Mouse (Mus musculus): ENCODE results near the gene Mmachc. TPM values are rescaled to one million over a fixed set of nuclear protein-coding genes. Genes with fewer than 3 reads are reported as not detected.
A peak's percentile ranks its signal among the peaks of the same experiment; 100 is the strongest.
"Not testable (repeated sequence)": the region's sequence is repeated elsewhere in the genome, so short reads cannot be mapped to it uniquely, and the experiment has no call there.

The Mmachc gene
- polyA plus RNA-seq, 1 experiment = 30.3 TPM

- DNase-seq = no peak
- TF ChIP-seq CTCF (conservative IDR thresholded peaks at IDR 0.05; ENCODE audit: insufficient read depth, insufficient read length, low read depth, low read length) = no peak
- no peak for TF ChIP-seq POLR2A (IDR thresholded peaks at IDR 0.05; ENCODE audit: low read depth, low read length)
- Histone ChIP-seq H3K4me1 (ENCODE audit: control insufficient read depth, insufficient read depth, low read length) (no peaks in the 10 kb centered on the region), H3K27ac (ENCODE audit: insufficient read depth, low read depth, low read length) (no peak overlapping the region), H3K36me3 (ENCODE audit: control insufficient read depth, insufficient read depth, low read length) (no peaks in the 10 kb centered on the region), H3K27me3 (replicated peaks; ENCODE audit: control insufficient read depth, insufficient read depth, low read length) (no peaks in the 10 kb centered on the region), H3K4me3 (ENCODE audit: insufficient read depth, low read depth, low read length) (no peak overlapping the region)
- 67% methylated on average over 5 of the region's 5 CpGs for WGBS
Observed at GRCm38 (mm10) chr4:116679141-116679540, 29.1 kb downstream of the Mmachc start.

DNA sequence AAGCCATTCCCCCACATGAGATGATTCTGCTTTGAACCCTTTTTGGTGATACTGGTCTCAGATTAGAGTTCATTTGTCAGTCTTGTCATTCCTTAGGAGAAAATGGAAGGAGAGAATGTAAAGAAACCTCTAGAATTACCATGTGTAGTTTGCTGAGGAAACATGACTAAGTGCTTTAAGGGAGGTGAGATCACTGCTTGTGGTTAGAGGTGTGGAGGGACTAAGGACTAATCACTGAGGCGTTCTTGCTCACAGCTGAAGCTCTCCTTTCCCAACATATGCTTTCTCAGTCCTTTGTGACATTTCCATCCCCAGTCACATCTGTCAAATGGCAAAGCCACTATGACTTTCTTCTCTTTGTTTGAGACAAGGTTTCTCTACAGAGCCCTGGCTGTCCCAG lies 30.4 kb downstream of the Mmachc start:
- no peaks in the 10 kb centered on the region for H3K27me3 ChIP-seq (replicated peaks; ENCODE audit: control insufficient read depth, insufficient read depth, low read length)
- no peak overlapping the region for H3K4me3 ChIP-seq (ENCODE audit: insufficient read depth, low read depth, low read length)
- no peaks in the 10 kb centered on the region for H3K36me3 ChIP-seq (ENCODE audit: control insufficient read depth, insufficient read depth, low read length)
- TF ChIP-seq CTCF (conservative IDR thresholded peaks at IDR 0.05; ENCODE audit: insufficient read depth, insufficient read length, low read depth, low read length) (no peak), POLR2A (IDR thresholded peaks at IDR 0.05; ENCODE audit: low read depth, low read length) (no peak)
- H3K27ac ChIP-seq (ENCODE audit: insufficient read depth, low read depth, low read length) = no peak overlapping the region
- no peak for DNase-seq
- 86% methylated on average over 1 of the region's 1 CpGs for WGBS
- H3K4me1 ChIP-seq (ENCODE audit: control insufficient read depth, insufficient read depth, low read length) = no peaks in the 10 kb centered on the region

DNA sequence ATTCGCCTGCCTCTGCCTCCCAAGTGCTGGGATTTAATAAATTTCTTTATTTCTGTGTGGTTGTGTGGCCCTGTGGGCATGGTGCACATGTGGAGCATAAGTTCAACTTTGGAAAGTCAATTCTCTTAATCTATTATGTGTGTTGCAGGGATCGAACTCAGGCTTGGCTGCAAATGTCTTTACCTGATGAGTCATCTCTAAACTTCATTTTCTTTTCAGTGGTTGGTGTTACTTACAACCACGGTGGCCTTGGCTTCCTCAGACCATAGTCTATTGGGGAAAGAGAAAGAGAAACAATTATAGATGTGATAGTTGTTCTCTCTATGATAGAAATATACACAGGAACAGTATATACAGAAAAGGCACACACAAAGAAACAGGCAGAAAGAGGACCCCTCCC lies 32.2 kb downstream of the Mmachc start:
- 85% methylated on average over 3 of the region's 3 CpGs for WGBS
- Histone ChIP-seq H3K4me1 (ENCODE audit: control insufficient read depth, insufficient read depth, low read length) (no peaks in the 10 kb centered on the region), H3K4me3 (ENCODE audit: insufficient read depth, low read depth, low read length) (no peak overlapping the region), H3K27me3 (replicated peaks; ENCODE audit: control insufficient read depth, insufficient read depth, low read length) (no peaks in the 10 kb centered on the region), H3K27ac (ENCODE audit: insufficient read depth, low read depth, low read length) (no peak overlapping the region), H3K36me3 (ENCODE audit: control insufficient read depth, insufficient read depth, low read length) (no peaks in the 10 kb centered on the region)
- no peak for TF ChIP-seq CTCF (conservative IDR thresholded peaks at IDR 0.05; ENCODE audit: insufficient read depth, insufficient read length, low read depth, low read length)
- TF ChIP-seq POLR2A (IDR thresholded peaks at IDR 0.05; ENCODE audit: low read depth, low read length) = no peak
- no peak for DNase-seq

- not testable (repeated sequence) for H3K27ac ChIP-seq (ENCODE audit: insufficient read depth, low read depth, low read length); DNase-seq
Observed at GRCm38 (mm10) chr4:116674761-116675160, 33.4 kb downstream of the Mmachc start.

DNA sequence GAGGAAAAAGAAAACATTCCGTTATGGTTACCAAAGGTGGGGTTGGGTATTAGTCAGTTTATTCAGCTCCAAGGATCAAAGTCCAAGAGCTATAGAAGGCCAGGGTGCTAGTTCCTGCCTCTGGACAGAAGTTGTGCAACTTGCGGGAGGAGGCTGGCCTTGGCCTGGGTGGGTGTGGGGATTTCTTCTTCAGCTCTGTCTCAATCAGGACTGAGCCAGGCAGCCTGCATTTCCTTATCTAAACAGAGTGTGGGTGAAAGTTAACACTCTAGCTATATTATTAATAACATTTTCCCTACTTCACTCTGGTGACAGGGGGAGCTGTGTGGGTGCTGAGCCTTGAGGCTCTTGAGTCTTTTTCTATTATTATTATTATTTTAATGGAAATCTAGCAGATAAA lies 35.4 kb downstream of the Mmachc start:
- H3K4me3 ChIP-seq (ENCODE audit: insufficient read depth, low read depth, low read length) = no peak overlapping the region
- peak; percentile 54 for DNase-seq
- no peak for TF ChIP-seq CTCF (conservative IDR thresholded peaks at IDR 0.05; ENCODE audit: insufficient read depth, insufficient read length, low read depth, low read length)
- no peak for TF ChIP-seq POLR2A (IDR thresholded peaks at IDR 0.05; ENCODE audit: low read depth, low read length)

More at GRCm38 (mm10) chr4:116674761-116675160, 33.4 kb downstream of the Mmachc start:
- not testable (repeated sequence) for H3K36me3 ChIP-seq (ENCODE audit: control insufficient read depth, insufficient read depth, low read length); H3K27me3 ChIP-seq (replicated peaks; ENCODE audit: control insufficient read depth, insufficient read depth, low read length); H3K4me3 ChIP-seq (ENCODE audit: insufficient read depth, low read depth, low read length); H3K4me1 ChIP-seq (ENCODE audit: control insufficient read depth, insufficient read depth, low read length)
- 92% methylated on average over 6 of the region's 6 CpGs for WGBS

GRCm38 (mm10) chr4:116669291-116669690 lies 38.9 kb downstream of the Mmachc start:
- H3K27me3 ChIP-seq (replicated peaks; ENCODE audit: control insufficient read depth, insufficient read depth, low read length) = no peaks in the 10 kb centered on the region
- no peak overlapping the region for H3K4me3 ChIP-seq (ENCODE audit: insufficient read depth, low read depth, low read length)
- TF ChIP-seq POLR2A (IDR thresholded peaks at IDR 0.05; ENCODE audit: low read depth, low read length) (no peak), CTCF (conservative IDR thresholded peaks at IDR 0.05; ENCODE audit: insufficient read depth, insufficient read length, low read depth, low read length) (peak; percentile 50)
- peak; percentile 51 for DNase-seq
- no peak overlapping the region for H3K27ac ChIP-seq (ENCODE audit: insufficient read depth, low read depth, low read length)
- peaks cover 4% of the 10 kb centered on the region for H3K4me1 ChIP-seq (ENCODE audit: control insufficient read depth, insufficient read depth, low read length)
- H3K36me3 ChIP-seq (ENCODE audit: control insufficient read depth, insufficient read depth, low read length) = no peaks in the 10 kb centered on the region
- 54% methylated on average over 2 of the region's 2 CpGs for WGBS

More for the DNA sequence above, 35.4 kb downstream of the Mmachc start:
- Histone ChIP-seq H3K27ac (ENCODE audit: insufficient read depth, low read depth, low read length) (no peak overlapping the region), H3K36me3 (ENCODE audit: control insufficient read depth, insufficient read depth, low read length) (no peaks in the 10 kb centered on the region), H3K4me1 (ENCODE audit: control insufficient read depth, insufficient read depth, low read length) (peaks cover 4% of the 10 kb centered on the region), H3K27me3 (replicated peaks; ENCODE audit: control insufficient read depth, insufficient read depth, low read length) (no peaks in the 10 kb centered on the region)
- WGBS = 40% methylated on average over 2 of the region's 2 CpGs

- Histone ChIP-seq H3K27ac (ENCODE audit: insufficient read depth, low read depth, low read length) (peak overlapping the region; percentile 46), H3K36me3 (ENCODE audit: control insufficient read depth, insufficient read depth, low read length) (no peaks in the 10 kb centered on the region), H3K27me3 (replicated peaks; ENCODE audit: control insufficient read depth, insufficient read depth, low read length) (no peaks in the 10 kb centered on the region), H3K4me1 (ENCODE audit: control insufficient read depth, insufficient read depth, low read length) (peaks cover 4% of the 10 kb centered on the region), H3K4me3 (ENCODE audit: insufficient read depth, low read depth, low read length) (no peak overlapping the region)
- peak; percentile 56 for DNase-seq
- no peak for TF ChIP-seq POLR2A (IDR thresholded peaks at IDR 0.05; ENCODE audit: low read depth, low read length)
- TF ChIP-seq CTCF (conservative IDR thresholded peaks at IDR 0.05; ENCODE audit: insufficient read depth, insufficient read length, low read depth, low read length) = no peak
- WGBS = 23% methylated on average over 3 of the region's 3 CpGs
Observed at GRCm38 (mm10) chr4:116668145-116668544, 40.1 kb downstream of the Mmachc start.

- TF ChIP-seq CTCF (conservative IDR thresholded peaks at IDR 0.05; ENCODE audit: insufficient read depth, insufficient read length, low read depth, low read length) (no peak), POLR2A (IDR thresholded peaks at IDR 0.05; ENCODE audit: low read depth, low read length) (no peak)
- no peak overlapping the region for H3K27ac ChIP-seq (ENCODE audit: insufficient read depth, low read depth, low read length)
- no peak for DNase-seq
- no peaks in the 10 kb centered on the region for H3K36me3 ChIP-seq (ENCODE audit: control insufficient read depth, insufficient read depth, low read length)
- peaks cover 4% of the 10 kb centered on the region for H3K4me1 ChIP-seq (ENCODE audit: control insufficient read depth, insufficient read depth, low read length)
- no peak overlapping the region for H3K4me3 ChIP-seq (ENCODE audit: insufficient read depth, low read depth, low read length)
- 64% methylated on average over 4 of the region's 4 CpGs for WGBS
- no peaks in the 10 kb centered on the region for H3K27me3 ChIP-seq (replicated peaks; ENCODE audit: control insufficient read depth, insufficient read depth, low read length)
Observed at GRCm38 (mm10) chr4:116666625-116667024, 41.6 kb downstream of the Mmachc start.
